Mouse (Mus musculus) megakaryocyte, embryonic 14.5 days (primary cell): ENCODE data around the gene Maz.

ENCODE experiments used
- FLI1 ChIP-seq: IDR thresholded peaks from 2 replicates; pipeline ENCODE4 v1.6.1; 2012; ENCODE audit warnings: low read length, inconsistent platforms, mixed read lengths
- GATA1 ChIP-seq: IDR thresholded peaks from 3 replicates; pipeline ENCODE4 v1.6.1; 2012; ENCODE audit warnings: mixed read lengths, low read length, inconsistent platforms, borderline replicate concordance

DNA sequence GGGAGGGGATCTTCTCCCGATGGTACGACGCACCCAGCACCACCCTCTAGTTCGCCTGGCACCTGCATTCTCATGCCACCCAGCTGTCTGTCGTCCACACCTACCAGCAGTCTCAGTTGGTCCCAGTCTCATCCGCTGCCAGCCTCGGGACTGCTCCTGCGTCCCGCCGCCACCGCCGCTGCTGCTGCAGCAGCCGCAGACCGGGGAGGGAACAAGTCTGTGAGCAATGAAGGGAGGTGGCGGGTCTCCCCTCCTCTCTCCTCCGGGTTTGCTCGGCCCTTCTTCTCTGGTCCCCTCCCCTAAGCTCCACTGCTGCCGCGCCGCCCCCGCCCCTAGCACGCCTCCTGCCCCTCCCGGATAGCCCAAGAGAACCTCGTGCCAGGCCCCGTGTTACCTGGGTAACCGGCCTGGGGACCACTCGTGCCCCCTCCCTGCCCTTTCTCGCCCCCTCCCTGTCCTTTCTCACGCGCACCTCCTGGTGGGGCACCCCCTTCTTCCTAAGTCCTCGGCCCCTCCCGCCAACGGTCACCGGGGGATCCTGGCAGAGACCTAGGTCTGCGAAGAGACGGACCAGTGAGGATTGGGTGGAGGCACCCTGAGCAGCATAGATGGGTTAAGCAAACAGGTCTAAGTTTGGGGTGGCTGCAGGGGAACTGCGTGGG is 5.8 kb downstream of the Maz start, which contains the start of the genes Gm42742 and Prrt2:
- TF ChIP-seq GATA1 (no peak), FLI1 (no peak)
